Comparison of ENCODE assay signal across 8 mouse cellular contexts in the genomic region with DNA sequence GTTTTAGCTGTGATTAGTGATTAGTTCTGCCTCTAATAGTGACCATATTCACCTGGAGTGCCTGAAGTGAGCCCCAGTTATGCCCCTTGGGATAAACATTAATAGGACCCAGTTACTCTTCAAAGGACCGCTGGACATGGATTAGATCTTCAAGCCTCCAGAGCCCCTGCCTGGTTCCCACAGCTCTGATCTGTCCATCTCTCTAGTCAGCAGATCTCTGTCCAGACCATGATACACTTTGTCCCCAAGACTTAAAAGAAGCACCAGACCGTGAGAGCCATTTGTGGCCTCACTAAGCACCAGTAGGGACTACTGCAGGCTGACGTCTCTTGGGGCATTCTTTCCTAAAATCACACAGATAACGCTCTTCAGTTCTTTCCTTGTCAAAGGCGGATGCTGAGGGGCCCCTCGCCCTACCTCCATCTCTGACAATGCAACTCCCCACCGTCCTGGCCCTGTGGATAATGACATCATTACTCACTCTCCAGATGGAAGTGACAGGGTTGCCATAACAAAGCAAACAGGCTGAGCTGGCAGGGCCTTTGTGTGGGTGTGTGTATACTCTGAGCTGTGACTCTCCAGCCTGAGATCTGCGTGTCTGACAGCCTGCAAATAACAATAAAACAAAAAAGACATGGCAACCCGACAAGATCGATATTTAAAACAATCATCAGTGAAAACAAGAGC. TPM values are rescaled to one million over a fixed set of nuclear protein-coding genes. Genes with fewer than 3 reads are reported as not detected.
DNase-seq lines count a peak whose midpoint lies in the region; ATAC-seq lines count a peak whose summit lies in the region.

No protein-coding gene starts in this region.

- ATAC-seq in neural tube, embryonic 13.5 days (ENCODE audit: low read depth) = peak; percentile 87

- peak overlapping the region; percentile 56 for H3K9ac ChIP-seq in neural tube, embryonic 13.5 days

- H3K27ac ChIP-seq in limb, embryonic 10.5 days = peak overlapping the region; percentile 50
- H3K27ac ChIP-seq in neural tube, embryonic 13.5 days (replicated peaks) = peak overlapping the region; percentile 86

- WGBS in limb, embryonic 10.5 days = 36% methylated on average over 10 of the region's 10 CpGs
- 7% methylated on average over 10 of the region's 10 CpGs for WGBS in neural tube, embryonic 13.5 days

- no peaks in the 10 kb centered on the region for H3K9me3 ChIP-seq in limb, embryonic 10.5 days (replicated peaks)
- H3K9me3 ChIP-seq in neural tube, embryonic 13.5 days = no peaks in the 10 kb centered on the region

- H3K27me3 ChIP-seq in limb, embryonic 10.5 days (ENCODE audit: low read depth, poor library complexity, severe bottlenecking) = no peaks in the 10 kb centered on the region
- H3K27me3 ChIP-seq in neural tube, embryonic 13.5 days = no peaks in the 10 kb centered on the region

- peak; percentile 30 for DNase-seq in NIH3T3 (ENCODE audit: low read depth)
- DNase-seq in cerebellum, postnatal 14 days = peak; percentile 35 to 50
- DNase-seq in heart, adult 9 months (ENCODE audit: low spot score in 2 of 2) = peak; percentile 31 to 39
- DNase-seq in kidney, adult 8-10 months = peak; percentile 46 to 56
- DNase-seq in limb, embryonic 10.5 days (ENCODE audit: low spot score) = peak; percentile 43
- no peak for DNase-seq in thymus, postnatal 36 days
- DNase-seq in testis, postnatal 14 days (ENCODE audit: low spot score) = no peak

- no peak overlapping the region for H3K4me3 ChIP-seq in limb, embryonic 10.5 days
- no peak overlapping the region for H3K4me3 ChIP-seq in neural tube, embryonic 13.5 days

- peak overlapping the region; percentile 34 for H3K4me2 ChIP-seq in neural tube, embryonic 13.5 days

- H3K36me3 ChIP-seq in limb, embryonic 10.5 days = no peaks in the 10 kb centered on the region
- H3K36me3 ChIP-seq in neural tube, embryonic 13.5 days = no peaks in the 10 kb centered on the region

- H3K4me1 ChIP-seq in limb, embryonic 10.5 days = peaks cover 27% of the 10 kb centered on the region
- peaks cover 29% of the 10 kb centered on the region for H3K4me1 ChIP-seq in neural tube, embryonic 13.5 days (replicated peaks)

RNA-seq across cellular contexts. Expression of a gene that starts 26.8 kb away (rescaled TPM):
- 153 and 174 TPM in 2 replicates for polyA plus RNA-seq in limb, embryonic 10.5 days (2016; fragmentation: Nextera tagmentation; extraction: Ambion mirVana)
- 111 and 125 TPM in 2 replicates for polyA plus RNA-seq in neural tube, embryonic 13.5 days (2015; fragmentation: Nextera tagmentation; extraction: Ambion mirVana)

Comparison
In these comparisons a context has a peak if more than half of its experiments do, and no peak if none do; other contexts are left out.
1. DNase-seq: peak in NIH3T3 (single experiment), cerebellum, postnatal 14 days (2 of 2), heart, adult 9 months (2 of 2), kidney, adult 8-10 months (2 of 2) and limb, embryonic 10.5 days (single experiment); none in thymus, postnatal 36 days (0 of 2) and testis, postnatal 14 days (single experiment).